Mouse (Mus musculus) c-Kit-negative CD71-positive TER-119-positive erythroid progenitor cells, embryonic 14.5 days (primary cell): ENCODE data around the gene Cfap97d1.
"Not testable (repeated sequence)": the region's sequence is repeated elsewhere in the genome, so short reads cannot be mapped to it uniquely, and the experiment has no call there.

Experiments used
- DNase-seq: peaks from one replicate; pipeline ENCODE4 v3.0.0-alpha.2; 2013; ENCODE audit warnings: low read depth, low spot score

The Cfap97d1 gene

GRCm38 (mm10) chr11:101973496-101973895 lies 10.6 kb upstream of the Cfap97d1 start:
- no peak for DNase-seq

GRCm38 (mm10) chr11:101974181-101974580 lies 9.9 kb upstream of the Cfap97d1 start:
- DNase-seq, result no peak

GRCm38 (mm10) chr11:101974923-101975322 lies 9.2 kb upstream of the Cfap97d1 start:
- no peak for DNase-seq

GRCm38 (mm10) chr11:101976949-101977348 lies 7.1 kb upstream of the Cfap97d1 start:
- no peak for DNase-seq

GRCm38 (mm10) chr11:101979140-101979539 lies 4.9 kb upstream of the Cfap97d1 start:
- DNase-seq, result no peak

GRCm38 (mm10) chr11:101980603-101981157 lies 3.4 kb upstream of the Cfap97d1 start:
- DNase-seq, result no peak

GRCm38 (mm10) chr11:101981850-101982249 lies 2.2 kb upstream of the Cfap97d1 start:
- DNase-seq, result no peak

- no peak for DNase-seq
Measured at GRCm38 (mm10) chr11:101982981-101983411, 1.1 kb upstream of the Cfap97d1 start.

- DNase-seq, result no peak
Measured at GRCm38 (mm10) chr11:101983431-101983921, 603 bp upstream of the Cfap97d1 start.

GRCm38 (mm10) chr11:101985450-101985849 lies 1.4 kb downstream of the Cfap97d1 start:
- DNase-seq, result not testable (repeated sequence)

- peak; percentile 31 for DNase-seq
Measured at GRCm38 (mm10) chr11:101985990-101986389, 1.9 kb downstream of the Cfap97d1 start.

- no peak for DNase-seq
Measured at GRCm38 (mm10) chr11:101986913-101987312, 2.8 kb downstream of the Cfap97d1 start, which contains the start of gene Dusp3. Gene Dusp3 (minus strand): TSS chr11:101987013.

GRCm38 (mm10) chr11:101990244-101990643 lies 6.2 kb downstream of the Cfap97d1 start:
- no peak for DNase-seq

GRCm38 (mm10) chr11:101991813-101992212 lies 7.7 kb downstream of the Cfap97d1 start:
- DNase-seq, result no peak

- no peak for DNase-seq
Measured at GRCm38 (mm10) chr11:101992411-101992810, 8.3 kb downstream of the Cfap97d1 start.

GRCm38 (mm10) chr11:101994100-101994499 lies 10.0 kb downstream of the Cfap97d1 start:
- DNase-seq, result peak; percentile 56

- no peak for DNase-seq
Measured at GRCm38 (mm10) chr11:101995938-101996337, 11.9 kb downstream of the Cfap97d1 start.

- no peak for DNase-seq
Measured at GRCm38 (mm10) chr11:101998258-101998657, 14.2 kb downstream of the Cfap97d1 start.

GRCm38 (mm10) chr11:101999466-101999865 lies 15.4 kb downstream of the Cfap97d1 start:
- DNase-seq, result no peak

GRCm38 (mm10) chr11:102004251-102004650 lies 20.2 kb downstream of the Cfap97d1 start:
- no peak for DNase-seq

- DNase-seq, result no peak
Measured at GRCm38 (mm10) chr11:102006271-102006670, 22.2 kb downstream of the Cfap97d1 start.

- DNase-seq, result no peak
Measured at GRCm38 (mm10) chr11:102006688-102007087, 22.6 kb downstream of the Cfap97d1 start.

- DNase-seq, result no peak
Measured at GRCm38 (mm10) chr11:102008372-102008771, 24.3 kb downstream of the Cfap97d1 start.
